Mouse (Mus musculus): ENCODE results near the gene Commd3.

The Commd3 gene

GRCm38 (mm10) chr2:18672133-18672765 is at the start of gene Commd3:
Gene Commd3 (plus strand): TSS chr2:18672384.
- in situ Hi-C loops (cut with MboI; ENCODE audit: low pct_unique_long_range_greater_than_20kb in 1 of 2, low sequenced_read_pairs in 2 of 2, unreplicated experiment in 1 of 2): no loop called here

GRCm38 (mm10) chr2:18623219-18623618 is 49.0 kb upstream of the Commd3 start:
- in situ Hi-C loops (cut with MboI; ENCODE audit: low pct_unique_long_range_greater_than_20kb in 1 of 2, low sequenced_read_pairs in 2 of 2, unreplicated experiment in 1 of 2): no loop called here

- in situ Hi-C loops (cut with MboI; ENCODE audit: low pct_unique_long_range_greater_than_20kb in 1 of 2, low sequenced_read_pairs in 2 of 2, unreplicated experiment in 1 of 2): no loop called here
These were observed 41.6 kb upstream of the Commd3 start for GRCm38 (mm10) chr2:18630547-18630946.

GRCm38 (mm10) chr2:18635052-18635451 is 37.1 kb upstream of the Commd3 start:
- in situ Hi-C loops (cut with MboI; ENCODE audit: low pct_unique_long_range_greater_than_20kb in 1 of 2, low sequenced_read_pairs in 2 of 2, unreplicated experiment in 1 of 2): no loop called here

- in situ Hi-C loops (cut with MboI; ENCODE audit: low pct_unique_long_range_greater_than_20kb in 1 of 2, low sequenced_read_pairs in 2 of 2, unreplicated experiment in 1 of 2): no loop called here
These were observed 23.6 kb upstream of the Commd3 start for GRCm38 (mm10) chr2:18648563-18648962.

- in situ Hi-C loops (cut with MboI; ENCODE audit: low pct_unique_long_range_greater_than_20kb in 1 of 2, low sequenced_read_pairs in 2 of 2, unreplicated experiment in 1 of 2): no loop called here
These were observed 17.4 kb upstream of the Commd3 start for GRCm38 (mm10) chr2:18654821-18655220.

- in situ Hi-C loops (cut with MboI; ENCODE audit: low pct_unique_long_range_greater_than_20kb in 1 of 2, low sequenced_read_pairs in 2 of 2, unreplicated experiment in 1 of 2): no loop called here
These were observed 8.2 kb upstream of the Commd3 start for GRCm38 (mm10) chr2:18664003-18664402.

GRCm38 (mm10) chr2:18671041-18671440 is 1.1 kb upstream of the Commd3 start:
- in situ Hi-C loops (cut with MboI; ENCODE audit: low pct_unique_long_range_greater_than_20kb in 1 of 2, low sequenced_read_pairs in 2 of 2, unreplicated experiment in 1 of 2): no loop called here

GRCm38 (mm10) chr2:18672766-18673164 is 581 bp downstream of the Commd3 start:
- in situ Hi-C loops (cut with MboI; ENCODE audit: low pct_unique_long_range_greater_than_20kb in 1 of 2, low sequenced_read_pairs in 2 of 2, unreplicated experiment in 1 of 2): no loop called here

GRCm38 (mm10) chr2:18673766-18674165 is 1.6 kb downstream of the Commd3 start:
- in situ Hi-C loops (cut with MboI; ENCODE audit: low pct_unique_long_range_greater_than_20kb in 1 of 2, low sequenced_read_pairs in 2 of 2, unreplicated experiment in 1 of 2): no loop called here

- in situ Hi-C loops (cut with MboI; ENCODE audit: low pct_unique_long_range_greater_than_20kb in 1 of 2, low sequenced_read_pairs in 2 of 2, unreplicated experiment in 1 of 2): no loop called here
These were observed 2.2 kb downstream of the Commd3 start for GRCm38 (mm10) chr2:18674193-18674902.

- in situ Hi-C loops (cut with MboI; ENCODE audit: low pct_unique_long_range_greater_than_20kb in 1 of 2, low sequenced_read_pairs in 2 of 2, unreplicated experiment in 1 of 2): loop anchor here in 1 of 2 experiments (25.0 kb wide), 1 partner anchor 761 kb away; the partner anchor contains the start of gene Ptf1a
These were observed 3.7 kb downstream of the Commd3 start for GRCm38 (mm10) chr2:18675681-18676456.

GRCm38 (mm10) chr2:18676457-18676935 is 4.3 kb downstream of the Commd3 start:
- in situ Hi-C loops (cut with MboI; ENCODE audit: low pct_unique_long_range_greater_than_20kb in 1 of 2, low sequenced_read_pairs in 2 of 2, unreplicated experiment in 1 of 2): loop anchor here in 1 of 2 experiments (25.0 kb wide), 1 partner anchor 761 kb away; the partner anchor contains the start of gene Ptf1a

- in situ Hi-C loops (cut with MboI; ENCODE audit: low pct_unique_long_range_greater_than_20kb in 1 of 2, low sequenced_read_pairs in 2 of 2, unreplicated experiment in 1 of 2): loop anchor here in 1 of 2 experiments (25.0 kb wide), 1 partner anchor 760 kb away; the partner anchor contains the start of gene Ptf1a
These were observed 4.8 kb downstream of the Commd3 start, which contains the start of gene Bmi1 for GRCm38 (mm10) chr2:18676936-18677491. Gene Bmi1 (plus strand): TSS chr2:18677018.

GRCm38 (mm10) chr2:18677631-18678471 is 5.7 kb downstream of the Commd3 start:
- in situ Hi-C loops (cut with MboI; ENCODE audit: low pct_unique_long_range_greater_than_20kb in 1 of 2, low sequenced_read_pairs in 2 of 2, unreplicated experiment in 1 of 2): loop anchor here in 1 of 2 experiments (25.0 kb wide), 1 partner anchor 759 kb away; the partner anchor contains the start of gene Ptf1a

GRCm38 (mm10) chr2:18679701-18680100 is 7.5 kb downstream of the Commd3 start:
- in situ Hi-C loops (cut with MboI; ENCODE audit: low pct_unique_long_range_greater_than_20kb in 1 of 2, low sequenced_read_pairs in 2 of 2, unreplicated experiment in 1 of 2): loop anchor here in 1 of 2 experiments (25.0 kb wide), 1 partner anchor 758 kb away; the partner anchor contains the start of gene Ptf1a

GRCm38 (mm10) chr2:18680501-18680900 is 8.3 kb downstream of the Commd3 start:
- in situ Hi-C loops (cut with MboI; ENCODE audit: low pct_unique_long_range_greater_than_20kb in 1 of 2, low sequenced_read_pairs in 2 of 2, unreplicated experiment in 1 of 2): loop anchor here in 1 of 2 experiments (25.0 kb wide), 1 partner anchor 757 kb away; the partner anchor contains the start of gene Ptf1a

All from mouse embryonic stem cell (cell line).